Mouse (Mus musculus) lung, adult 2 months (tissue): Measurements from ENCODE around the gene Ankrd12.
"Not testable (repeated sequence)": the region's sequence is repeated elsewhere in the genome, so short reads cannot be mapped to it uniquely, and the experiment has no call there.

Experiments used
- CTCF ChIP-seq: fragments of 200-500 bp; IDR thresholded peaks from 2 replicates; pipeline ENCODE4 v1.5.1; 2011; ENCODE audit warnings: mild to moderate bottlenecking, low read length, control low read depth; ENCODE audit not compliant: insufficient read depth
- POLR2A ChIP-seq: fragments of 200-500 bp; IDR thresholded peaks from 2 replicates; pipeline ENCODE4 v1.6.1; 2011; ENCODE audit warnings: low read depth, mild to moderate bottlenecking, control low read depth, low read length, borderline replicate concordance; ENCODE audit errors: extremely low read depth

- TF ChIP-seq CTCF, POLR2A: not testable (repeated sequence)
Observed at GRCm38 (mm10) chr17:66069036-66069435, 7.9 kb downstream of the Ankrd12 start.
